Mouse (Mus musculus) heart, embryonic 12.5 days (tissue): ENCODE data around the gene Pde4d. TPM values are rescaled to one million over a fixed set of nuclear protein-coding genes. Genes with fewer than 3 reads are reported as not detected.

Experiments
- ATAC-seq: fragments of 200-750 bp; cut with Nextera tagmentation; 2 replicates; pipeline ENCODE4 v1.8.0; 2017; ENCODE audit warnings: moderate TSS enrichment, moderate library complexity; ENCODE audit not compliant: insufficient number of reproducible peaks, low FRiP score
- H3K27ac ChIP-seq: fragments of 300-500 bp; sonication (generic); 2 replicates; pipeline ENCODE4 v1.5.1; 2016; ENCODE audit warnings: mild to moderate bottlenecking, moderate library complexity; ENCODE audit not compliant: poor library complexity, severe bottlenecking
- H3K27me3 ChIP-seq: fragments of 300-500 bp; sonication (generic); replicated peaks from 2 replicates; pipeline ENCODE4 v1.6.1; 2016; ENCODE audit warnings: mild to moderate bottlenecking, moderate library complexity
- H3K36me3 ChIP-seq: fragments of 300-500 bp; sonication (generic); 2 replicates; pipeline ENCODE4 v1.6.1; 2016; ENCODE audit warnings: mild to moderate bottlenecking, moderate library complexity
- H3K4me1 ChIP-seq: fragments of 300-500 bp; sonication (generic); replicated peaks from 2 replicates; pipeline ENCODE4 v1.6.1; 2016; ENCODE audit warnings: mild to moderate bottlenecking
- H3K4me2 ChIP-seq: fragments of 300-500 bp; sonication (generic); 2 replicates; pipeline ENCODE4 v1.6.1; 2016; ENCODE audit warnings: mild to moderate bottlenecking, moderate library complexity
- H3K4me3 ChIP-seq: fragments of 300-500 bp; sonication (generic); 2 replicates; pipeline ENCODE4 v1.5.1; 2016; ENCODE audit warnings: mild to moderate bottlenecking
- H3K9ac ChIP-seq: fragments of 300-500 bp; sonication (generic); 2 replicates; pipeline ENCODE4 v1.6.1; 2016; ENCODE audit warnings: mild to moderate bottlenecking, moderate library complexity
- H3K9me3 ChIP-seq: fragments of 300-500 bp; sonication (generic); replicated peaks from 2 replicates; pipeline ENCODE4 v1.6.1; 2016; ENCODE audit warnings: mild to moderate bottlenecking, moderate library complexity
- WGBS: fragments of 180-500 bp; shearing (Covaris S2); methylation state at CpG from one replicate; pipeline ENCODE4 v1.1.7; 2016; 5-methylcytosine and 5-hydroxymethylcytosine counted together
- polyA plus RNA-seq: library from polyadenylated mRNA; unstranded; fragments of >200 nt; fragmentation: Nextera tagmentation; extraction: Ambion mirVana; gene quantifications from 2 replicates; pipeline ENCODE4 v1.2.1, GENCODE M21; 2016

Gene Pde4d
- polyA plus RNA-seq, 1 experiment from 2014 or later = 34.2 TPM

- Histone ChIP-seq H3K4me1 (peaks cover 37% of the 10 kb centered on the region), H3K27ac (peak overlapping the region; percentile 59), H3K4me2 (peak overlapping the region; percentile 88), H3K9ac (peak overlapping the region; percentile 78), H3K27me3 (no peaks in the 10 kb centered on the region), H3K36me3 (no peaks in the 10 kb centered on the region), H3K4me3 (peak overlapping the region; percentile 79), H3K9me3 (no peaks in the 10 kb centered on the region)
- peak; percentile 76 for ATAC-seq
- under 1% methylated on average over 88 of the region's 91 CpGs for WGBS
Observed at GRCm38 (mm10) chr13:109902855-109903763, 1453.4 kb downstream of the Pde4d start.

DNA sequence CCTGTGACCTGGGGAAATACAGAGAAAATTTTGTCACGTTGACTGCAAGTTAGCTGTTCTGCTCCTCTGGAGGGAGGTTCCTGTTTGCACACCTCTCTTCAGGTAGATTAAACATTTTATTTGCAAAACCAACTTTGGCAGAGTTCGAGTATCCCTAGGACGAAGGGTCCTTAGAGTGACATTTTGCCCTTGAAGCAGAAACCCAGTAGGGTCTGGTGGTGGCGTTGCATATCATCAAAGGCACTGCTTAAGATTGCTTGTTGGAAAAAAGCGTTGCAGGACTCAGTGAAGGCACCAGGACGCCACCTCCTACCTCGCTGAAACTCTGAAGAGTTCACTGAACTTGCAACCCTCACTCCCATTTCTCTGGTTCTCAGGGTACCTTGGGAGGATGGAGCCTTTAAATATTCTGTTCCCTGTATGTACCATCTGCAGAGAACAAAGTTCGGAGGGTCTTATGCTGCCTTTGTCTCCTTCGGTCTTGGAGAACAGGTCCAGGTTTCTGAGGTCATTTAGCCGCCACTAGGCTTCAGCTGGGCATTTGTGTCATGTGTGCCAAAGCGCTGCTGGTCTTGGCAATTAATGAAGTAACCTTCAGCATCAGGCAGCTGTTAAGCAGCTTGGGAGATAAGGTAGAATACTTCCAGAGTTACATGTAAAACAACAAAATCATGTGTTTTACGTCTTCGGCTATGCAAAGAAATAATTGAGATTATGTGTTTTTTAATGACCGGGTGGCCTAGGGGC lies 1454.2 kb downstream of the Pde4d start:
- peak overlapping the region; percentile 59 for H3K27ac ChIP-seq
- no peak for ATAC-seq
- peak overlapping the region; percentile 79 for H3K4me3 ChIP-seq
- no peaks in the 10 kb centered on the region for H3K9me3 ChIP-seq
- H3K4me2 ChIP-seq = peak overlapping the region; percentile 88
- peak overlapping the region; percentile 78 for H3K9ac ChIP-seq
- no peaks in the 10 kb centered on the region for H3K27me3 ChIP-seq
- H3K4me1 ChIP-seq = peaks cover 38% of the 10 kb centered on the region
- 28% methylated on average over 14 of the region's 14 CpGs for WGBS
- no peaks in the 10 kb centered on the region for H3K36me3 ChIP-seq

- Histone ChIP-seq H3K27ac (no peak overlapping the region), H3K4me3 (no peak overlapping the region), H3K36me3 (no peaks in the 10 kb centered on the region), H3K9me3 (no peaks in the 10 kb centered on the region), H3K4me2 (no peak overlapping the region), H3K9ac (no peak overlapping the region), H3K4me1 (peaks cover 57% of the 10 kb centered on the region), H3K27me3 (no peaks in the 10 kb centered on the region)
- ATAC-seq = no peak
- 81% methylated on average over 4 of the region's 4 CpGs for WGBS
Observed at GRCm38 (mm10) chr13:109906342-109906888, 1456.7 kb downstream of the Pde4d start.

DNA sequence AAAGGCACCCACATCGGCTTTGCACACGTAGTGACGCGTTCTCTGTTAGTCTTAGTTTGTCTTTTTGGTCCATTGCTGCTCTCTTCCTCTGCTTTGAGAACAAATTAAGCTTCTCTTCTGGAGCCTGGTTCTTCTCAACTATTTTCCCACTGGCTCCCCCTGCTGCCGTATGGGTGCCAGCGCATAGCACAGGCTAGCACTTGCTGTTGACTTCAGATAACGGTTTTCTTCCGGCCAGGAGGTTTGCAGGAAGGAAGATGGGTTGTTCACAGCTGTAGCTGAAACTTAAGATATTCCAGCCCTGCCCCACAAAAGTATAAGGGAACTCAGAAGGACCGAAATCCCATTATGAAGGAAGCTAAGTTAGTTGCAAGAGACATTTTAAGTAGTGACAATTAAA lies 1457.9 kb downstream of the Pde4d start:
- Histone ChIP-seq H3K9ac (no peak overlapping the region), H3K27ac (no peak overlapping the region), H3K27me3 (no peaks in the 10 kb centered on the region), H3K36me3 (no peaks in the 10 kb centered on the region), H3K4me2 (no peak overlapping the region), H3K4me1 (peaks cover 64% of the 10 kb centered on the region), H3K4me3 (no peak overlapping the region), H3K9me3 (no peaks in the 10 kb centered on the region)
- WGBS = 21% methylated on average over 9 of the region's 9 CpGs
- ATAC-seq = peak; percentile 40; the same call in 1 of the 2 replicates

- no peak overlapping the region for H3K4me2 ChIP-seq
- H3K36me3 ChIP-seq = no peaks in the 10 kb centered on the region
- no peak for ATAC-seq
- no peak overlapping the region for H3K27ac ChIP-seq
- 88% methylated on average over 3 of the region's 3 CpGs for WGBS
- H3K27me3 ChIP-seq = no peaks in the 10 kb centered on the region
- no peak overlapping the region for H3K9ac ChIP-seq
- no peaks in the 10 kb centered on the region for H3K9me3 ChIP-seq
- peaks cover 64% of the 10 kb centered on the region for H3K4me1 ChIP-seq
- no peak overlapping the region for H3K4me3 ChIP-seq
Observed at GRCm38 (mm10) chr13:109908386-109908785, 1458.6 kb downstream of the Pde4d start.

DNA sequence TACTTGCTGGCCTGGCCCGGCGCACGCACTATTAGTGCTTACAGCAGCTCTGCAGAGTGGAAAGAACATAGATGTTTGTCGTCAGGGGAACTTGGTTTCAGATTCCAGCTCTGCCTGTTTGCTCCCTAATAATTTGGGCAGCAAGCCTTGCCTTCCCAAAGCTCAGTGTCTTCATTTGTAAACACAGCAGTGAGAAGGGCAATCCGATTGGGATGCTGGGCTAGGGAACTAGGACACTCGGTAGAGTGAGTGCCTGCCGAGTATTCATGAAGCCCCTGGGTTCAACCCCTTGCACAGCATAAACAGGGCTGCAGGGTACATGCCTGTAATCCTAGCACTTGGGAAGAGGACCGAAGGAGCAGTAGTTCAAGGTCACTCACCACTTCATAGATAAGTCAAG lies 1459.4 kb downstream of the Pde4d start:
- WGBS = 68% methylated on average over 8 of the region's 8 CpGs
- Histone ChIP-seq H3K9me3 (no peaks in the 10 kb centered on the region), H3K4me2 (no peak overlapping the region), H3K36me3 (no peaks in the 10 kb centered on the region), H3K4me3 (no peak overlapping the region), H3K27ac (0 out of 2 replicates have a peak overlapping the region, but pooled peaks have one; percentile 26), H3K27me3 (no peaks in the 10 kb centered on the region), H3K4me1 (peaks cover 62% of the 10 kb centered on the region), H3K9ac (no peak overlapping the region)
- no peak for ATAC-seq

DNA sequence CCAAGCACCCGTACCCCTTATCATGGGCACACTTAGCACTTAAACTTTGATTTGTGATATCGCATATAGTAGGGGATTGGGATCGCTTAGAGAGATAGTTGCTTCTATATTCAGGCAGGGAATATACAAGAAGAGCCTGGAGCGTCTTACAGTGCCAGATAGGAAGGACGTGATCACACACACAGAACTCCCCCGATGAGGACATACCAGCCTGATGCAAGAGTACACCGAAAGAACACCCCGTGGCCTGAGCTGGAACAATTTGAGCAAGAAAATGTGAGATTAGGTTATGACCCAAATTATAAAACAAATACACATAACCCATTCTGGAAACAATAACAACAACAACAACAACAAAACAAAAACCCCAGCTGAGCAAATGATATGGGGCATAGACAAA lies 1461.2 kb downstream of the Pde4d start:
- peaks cover 69% of the 10 kb centered on the region for H3K4me1 ChIP-seq
- WGBS = 76% methylated on average over 8 of the region's 8 CpGs

GRCm38 (mm10) chr13:109912635-109913034 lies 1462.9 kb downstream of the Pde4d start:
- 81% methylated on average over 4 of the region's 4 CpGs for WGBS
- H3K36me3 ChIP-seq = no peaks in the 10 kb centered on the region
- H3K9me3 ChIP-seq = no peaks in the 10 kb centered on the region
- no peak overlapping the region for H3K9ac ChIP-seq
- no peak for ATAC-seq
- H3K27me3 ChIP-seq = no peaks in the 10 kb centered on the region
- peaks cover 74% of the 10 kb centered on the region for H3K4me1 ChIP-seq
- no peak overlapping the region for H3K4me3 ChIP-seq
- H3K27ac ChIP-seq = no peak overlapping the region
- no peak overlapping the region for H3K4me2 ChIP-seq

More for the DNA sequence above, 1461.2 kb downstream of the Pde4d start:
- no peaks in the 10 kb centered on the region for H3K27me3 ChIP-seq
- no peaks in the 10 kb centered on the region for H3K9me3 ChIP-seq
- ATAC-seq = no peak
- no peak overlapping the region for H3K27ac ChIP-seq
- no peak overlapping the region for H3K9ac ChIP-seq
- H3K36me3 ChIP-seq = no peaks in the 10 kb centered on the region
- H3K4me3 ChIP-seq = no peak overlapping the region
- H3K4me2 ChIP-seq = no peak overlapping the region

DNA sequence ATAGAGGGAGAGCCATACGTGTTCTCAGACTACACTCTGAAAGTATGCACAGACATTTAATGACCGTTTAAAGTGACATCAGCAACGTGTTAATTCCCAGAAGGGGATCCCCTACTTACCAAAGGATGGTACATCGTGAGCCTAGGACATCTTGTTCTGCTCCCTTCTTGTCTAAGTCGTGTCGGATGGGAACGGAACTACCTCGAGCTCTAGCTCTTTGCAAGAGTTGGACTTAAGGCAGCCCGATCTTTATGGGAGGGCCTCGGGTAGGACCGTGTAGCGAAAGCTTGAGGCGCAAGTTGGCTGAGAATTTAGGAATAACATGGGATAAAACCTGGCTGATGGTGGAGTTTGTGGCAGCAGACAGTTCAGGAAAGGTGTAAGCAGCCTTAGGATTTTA lies 1464.5 kb downstream of the Pde4d start:
- 90% methylated on average over 13 of the region's 13 CpGs for WGBS
- no peak overlapping the region for H3K4me2 ChIP-seq
- H3K9me3 ChIP-seq = no peaks in the 10 kb centered on the region
- H3K4me3 ChIP-seq = no peak overlapping the region
- H3K4me1 ChIP-seq = peaks cover 82% of the 10 kb centered on the region
- no peak overlapping the region for H3K27ac ChIP-seq
- no peaks in the 10 kb centered on the region for H3K27me3 ChIP-seq
- ATAC-seq = no peak
- no peaks in the 10 kb centered on the region for H3K36me3 ChIP-seq
- no peak overlapping the region for H3K9ac ChIP-seq

DNA sequence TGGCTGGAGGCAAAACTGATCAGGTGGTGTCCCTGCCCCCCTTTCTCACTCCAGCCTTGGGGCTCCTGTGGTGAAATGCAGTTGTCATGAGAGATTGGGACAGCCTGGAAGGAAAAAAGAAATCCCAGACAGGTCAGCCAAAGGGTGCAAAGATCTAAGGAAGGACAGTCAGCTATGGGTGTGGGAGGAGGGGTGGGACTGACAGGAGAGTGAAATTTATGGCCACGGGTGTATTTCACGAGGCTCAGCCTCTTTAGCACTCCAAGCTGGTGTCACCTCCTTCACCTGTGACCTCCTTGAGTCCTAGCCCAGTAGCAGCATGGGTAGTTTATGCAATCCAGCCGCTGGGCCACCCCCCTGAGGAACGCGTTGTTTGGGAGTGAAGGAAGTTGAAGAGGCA lies 1465.1 kb downstream of the Pde4d start:
- no peaks in the 10 kb centered on the region for H3K36me3 ChIP-seq
- 38% methylated on average over 5 of the region's 5 CpGs for WGBS
- H3K4me1 ChIP-seq = peaks cover 81% of the 10 kb centered on the region
- H3K4me3 ChIP-seq = no peak overlapping the region
- ATAC-seq = no peak
- H3K9me3 ChIP-seq = no peaks in the 10 kb centered on the region
- H3K9ac ChIP-seq = no peak overlapping the region
- peak overlapping the region; percentile 50 for H3K27ac ChIP-seq
- peak overlapping the region; percentile 8 for H3K4me2 ChIP-seq
- H3K27me3 ChIP-seq = no peaks in the 10 kb centered on the region

- Histone ChIP-seq H3K4me3 (no peak overlapping the region), H3K36me3 (no peaks in the 10 kb centered on the region), H3K9me3 (no peaks in the 10 kb centered on the region), H3K4me2 (peak overlapping the region; percentile 8; the same call in 1 of the 2 replicates), H3K27ac (peak overlapping the region; percentile 50), H3K9ac (no peak overlapping the region), H3K27me3 (no peaks in the 10 kb centered on the region), H3K4me1 (peaks cover 80% of the 10 kb centered on the region)
- ATAC-seq = no peak
- WGBS = 34% methylated on average over 7 of the region's 7 CpGs
Observed at GRCm38 (mm10) chr13:109915501-109915900, 1465.8 kb downstream of the Pde4d start.
